Mouse (Mus musculus): ENCODE measurements at regions not wholly inside any gene's neighbourhood (a gene's known extent, or its start where the extent isn't known, plus 50 kb on each side); places are given as distances from the start of the nearest gene placed in this dataset.

GRCm38 (mm10) chr4:69973566-69973965, 436.7 kb downstream of the Cdk5rap2 start:
- DNase-seq (ENCODE audit: low spot score), result no peak

- DNase-seq (ENCODE audit: low spot score), result no peak
Observed at GRCm38 (mm10) chr4:69971721-69972120, 438.5 kb downstream of the Cdk5rap2 start.

- no peak for DNase-seq (ENCODE audit: low spot score)
Observed at GRCm38 (mm10) chr4:69968424-69968823, 441.8 kb downstream of the Cdk5rap2 start.

All from embryo, embryonic 10.5 days (tissue).